Mouse (Mus musculus) spleen, adult 10 weeks (tissue): Measurements from ENCODE around the gene Zfp429. TPM values are rescaled to one million over a fixed set of nuclear protein-coding genes. Genes with fewer than 3 reads are reported as not detected.

ENCODE experiments used
- polyA plus RNA-seq: library from polyadenylated mRNA; stranded (reverse); fragments of 350-450 nt; fragmentation: Illumina TruSeq; extraction: RNeasy Lipid Tissue Mini Kit (QIAGEN cat#74804); gene quantifications from one replicate; pipeline ENCODE4 v1.2.3, GENCODE M21; 2015; ENCODE audit warnings: low replicate concordance; ENCODE audit not compliant: insufficient read depth

The Zfp429 gene
- 37.0 TPM for polyA plus RNA-seq

GRCm38 (mm10) chr13:67399183-67399903 lies at the start of gene Zfp429:
TSS of gene Zfp429 (minus strand) at chr13:67399819.

GRCm38 (mm10) chr13:67421207-67421857 lies 21.7 kb upstream of the Zfp429 start, which contains the start of gene Zfp459:
TSS of gene Zfp459 (minus strand) at chr13:67421418.

GRCm38 (mm10) chr13:67375050-67375911 lies 24.3 kb downstream of the Zfp429 start, which contains the start of the genes Gm28041 and Zfp456:
TSS of gene Gm28041 (minus strand) at chr13:67375733.
TSS of gene Zfp456 (minus strand) at chr13:67375810.

GRCm38 (mm10) chr13:67360131-67360744 lies 39.4 kb downstream of the Zfp429 start, which contains the start of the genes Gm28044 and Zfp953:
TSS of gene Gm28044 (minus strand) at chr13:67360536.
TSS of gene Zfp953 (minus strand) at chr13:67360605.

Other genes starting within 250 kb of the Zfp429 start
- gene Rsl1, start 226.6 kb downstream of the Zfp429 start, polyA plus RNA-seq: 31.5 TPM
- gene Zfp455, start 205.3 kb downstream of the Zfp429 start, polyA plus RNA-seq: 7.7 TPM
- gene Zfp458, start 121.4 kb downstream of the Zfp429 start, polyA plus RNA-seq: 6.9 TPM
- gene Zfp457, start 93.3 kb downstream of the Zfp429 start, polyA plus RNA-seq: 1.8 TPM
- 24.2 TPM for gene Zfp595, start 67.2 kb downstream of the Zfp429 start, polyA plus RNA-seq
- gene Gm28044, start 39.3 kb downstream of the Zfp429 start, polyA plus RNA-seq: 3.4 TPM
- gene Zfp953, start 39.2 kb downstream of the Zfp429 start, polyA plus RNA-seq: 14.9 TPM
- gene Gm28041, start 24.1 kb downstream of the Zfp429 start, polyA plus RNA-seq: 2.8 TPM
- gene Zfp456, start 24.0 kb downstream of the Zfp429 start, polyA plus RNA-seq: 12.7 TPM
- 5.2 TPM for gene Zfp459, start 21.6 kb upstream of the Zfp429 start, polyA plus RNA-seq
- gene Zfp874a, start 51.8 kb upstream of the Zfp429 start, polyA plus RNA-seq: 22.7 TPM
- 32.3 TPM for gene Zfp874b, start 84.4 kb upstream of the Zfp429 start, polyA plus RNA-seq
- gene Zfp58, start 100.7 kb upstream of the Zfp429 start, polyA plus RNA-seq: 21.0 TPM
- 0.33 TPM for gene Gm26965, start 126.3 kb upstream of the Zfp429 start, polyA plus RNA-seq
- 32.9 TPM for gene Zfp87, start 126.4 kb upstream of the Zfp429 start, polyA plus RNA-seq
- gene Zfp748, start 154.0 kb upstream of the Zfp429 start, polyA plus RNA-seq: 17.4 TPM
- 21.6 TPM for gene Zfp729b, start 209.9 kb upstream of the Zfp429 start, polyA plus RNA-seq
- gene Gm49345, start 237.9 kb upstream of the Zfp429 start, polyA plus RNA-seq: not detected
- gene Zfp729a, start 238.0 kb upstream of the Zfp429 start, polyA plus RNA-seq: 19.4 TPM